Mouse (Mus musculus) heart, postnatal 4 days (tissue): ENCODE measurements around the gene Hnrnpk. TPM values are rescaled to one million over a fixed set of nuclear protein-coding genes. Genes with fewer than 3 reads are reported as not detected.
"Not testable (repeated sequence)": the region's sequence is repeated elsewhere in the genome, so short reads cannot be mapped to it uniquely, and the experiment has no call there.

Experiments
- DNase-seq: peaks from one replicate; pipeline ENCODE4 v3.0.0; 2021
- microRNA-seq, 2 experiments: library from miRNA; unstranded; fragments of <30 nt; microRNA quantifications; one replicate each; pipeline ENCODE4 v1.2.0; 2021 to 2022
- total RNA-seq, 2 experiments: library from RNA; stranded (reverse); gene quantifications; 2 replicates each; pipeline ENCODE4 v1.2.3; 2021

Hnrnpk gene
- total RNA-seq, 2 experiments from 2014 or later, result 898 to 905 TPM

- no peak for DNase-seq
Measured at GRCm38 (mm10) chr13:58388379-58388778, 14.8 kb downstream of the Hnrnpk start.

- peak; percentile 76 for DNase-seq
Measured at GRCm38 (mm10) chr13:58387948-58388347, 15.2 kb downstream of the Hnrnpk start.

GRCm38 (mm10) chr13:58385547-58385920, 17.6 kb downstream of the Hnrnpk start:
- no peak for DNase-seq

GRCm38 (mm10) chr13:58384779-58385546, 18.2 kb downstream of the Hnrnpk start, which contains the start of gene 2210016F16Rik:
TSS of gene 2210016F16Rik (minus strand) at chr13:58385225.
- peak; percentile 71 for DNase-seq

GRCm38 (mm10) chr13:58384371-58384770, 18.8 kb downstream of the Hnrnpk start:
- DNase-seq, result no peak

- DNase-seq, result no peak
Measured at GRCm38 (mm10) chr13:58373153-58373470, 30.0 kb downstream of the Hnrnpk start.

GRCm38 (mm10) chr13:58372278-58373152, 30.6 kb downstream of the Hnrnpk start:
- no peak for DNase-seq

GRCm38 (mm10) chr13:58368835-58369234, 34.3 kb downstream of the Hnrnpk start:
- no peak for DNase-seq

- no peak for DNase-seq
Measured at GRCm38 (mm10) chr13:58367641-58368040, 35.5 kb downstream of the Hnrnpk start.

GRCm38 (mm10) chr13:58366373-58366772, 36.8 kb downstream of the Hnrnpk start:
- no peak for DNase-seq

- DNase-seq, result not testable (repeated sequence)
Measured at GRCm38 (mm10) chr13:58365179-58365578, 38.0 kb downstream of the Hnrnpk start.

- DNase-seq, result no peak
Measured at GRCm38 (mm10) chr13:58364353-58365175, 38.6 kb downstream of the Hnrnpk start.

GRCm38 (mm10) chr13:58359304-58359653, 43.9 kb downstream of the Hnrnpk start:
- DNase-seq, result no peak

- DNase-seq, result peak; percentile 86
Measured at GRCm38 (mm10) chr13:58358629-58359303, 44.4 kb downstream of the Hnrnpk start, which contains the start of gene Kif27. TSS of gene Kif27 (minus strand) at chr13:58359122.

GRCm38 (mm10) chr13:58352996-58353395, 50.1 kb downstream of the Hnrnpk start:
- DNase-seq, result no peak

- no peak for DNase-seq
Measured at GRCm38 (mm10) chr13:58350606-58351005, 52.5 kb downstream of the Hnrnpk start.

GRCm38 (mm10) chr13:58344505-58344904, 58.6 kb downstream of the Hnrnpk start:
- no peak for DNase-seq

Small RNAs within 50 kb of the gene (microRNA-seq; reads per million reads assigned to microRNA genes)
- 18.0 to 29.7 reads per million in 2 experiments for gene Mir7-1

Other genes starting within 250 kb of the Hnrnpk start
- gene Idnk, start 245.7 kb downstream of the Hnrnpk start, total RNA-seq, result 10 to 100 TPM; 16.7 to 17.6 TPM
- 10 to 100 TPM; 71.3 to 74.6 TPM for gene Ubqln1, start 187.7 kb downstream of the Hnrnpk start, total RNA-seq
- 10 to 100 TPM; 31.2 to 34.6 TPM for gene Gkap1, start 127.6 kb downstream of the Hnrnpk start, total RNA-seq
- gene Kif27, start 44.2 kb downstream of the Hnrnpk start, total RNA-seq, result under 1 TPM; 0.34 to 0.79 TPM
- gene 2210016F16Rik, start 18.1 kb downstream of the Hnrnpk start, total RNA-seq, result 10 to 100 TPM; 18.6 to 18.7 TPM
- gene Rmi1, start 1.1 kb downstream of the Hnrnpk start, total RNA-seq, result 10 to 100 TPM; 12.0 to 14.1 TPM
- not detected for gene Slc28a3, start 207.5 kb upstream of the Hnrnpk start, total RNA-seq